Mouse (Mus musculus) kidney, adult 2 months (tissue): Measurements from ENCODE around the gene U2af2.

ENCODE experiments used
- CTCF ChIP-seq: fragments of 200-500 bp; conservative IDR thresholded peaks from 2 replicates; pipeline ENCODE4 v1.5.1; 2011; ENCODE audit warnings: low read depth, mild to moderate bottlenecking, control low read depth, low read length, moderate library complexity, mixed read lengths; ENCODE audit not compliant: insufficient read depth, insufficient read length
- POLR2A ChIP-seq: fragments of 200-500 bp; IDR thresholded peaks from one replicate; pipeline ENCODE4 v1.6.1; 2011; ENCODE audit warnings: low read depth, low read length, control low read depth

DNA sequence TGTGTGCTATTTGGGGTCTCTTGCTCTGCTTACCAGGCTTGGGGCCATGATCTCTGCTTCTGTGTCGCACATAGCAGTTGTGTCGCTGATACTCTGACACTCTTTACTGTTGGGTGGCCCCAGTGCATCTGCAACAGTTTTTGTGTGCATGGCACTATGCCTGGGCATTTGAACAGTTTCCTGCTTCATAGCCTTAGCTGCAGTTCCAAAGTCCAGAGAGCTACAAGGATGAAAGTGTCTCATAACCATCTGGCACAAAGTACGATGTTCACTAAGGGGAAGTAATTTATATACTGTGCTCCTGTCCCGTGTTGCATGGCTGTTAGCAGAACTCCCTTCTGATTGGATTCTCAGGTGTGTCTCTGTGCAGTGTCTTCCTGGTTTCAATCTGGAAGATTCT lies 25.9 kb downstream of the U2af2 start:
- no peak for TF ChIP-seq CTCF
- TF ChIP-seq POLR2A = no peak
